Mouse (Mus musculus): ENCODE measurements around the gene A930009A15Rik. TPM values are rescaled to one million over a fixed set of nuclear protein-coding genes. Genes with fewer than 3 reads are reported as not detected.

Gene A930009A15Rik
- polyA plus RNA-seq, 1 experiment from 2014 or later = not detected

DNA sequence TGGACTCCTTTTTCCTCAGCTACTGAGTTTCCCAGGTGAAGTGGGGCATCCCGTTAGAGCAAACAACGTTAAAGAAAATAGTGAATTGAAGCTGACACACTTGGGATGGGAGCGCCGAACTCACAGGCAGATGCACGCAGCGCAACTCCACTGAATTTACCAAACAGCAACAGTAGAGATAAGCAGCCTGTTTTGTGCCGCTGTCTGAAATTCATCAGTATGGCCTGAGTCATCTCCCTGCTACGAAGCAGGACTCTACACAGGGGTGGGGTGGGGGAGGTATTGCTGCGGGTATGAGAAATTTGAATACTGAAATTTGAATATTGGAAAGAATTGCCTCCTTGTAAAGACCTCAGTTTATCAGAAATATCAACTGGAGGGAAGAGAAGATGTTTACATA lies 12.2 kb downstream of the A930009A15Rik start:
- Histone ChIP-seq H3K9ac (replicated peaks) (no peak overlapping the region), H3K4me3 (replicated peaks) (no peak overlapping the region), H3K27ac (no peak overlapping the region), H3K36me3 (no peaks in the 10 kb centered on the region), H3K27me3 (peaks cover 36% of the 10 kb centered on the region), H3K4me1 (replicated peaks) (peaks cover 29% of the 10 kb centered on the region), H3K9me3 (no peaks in the 10 kb centered on the region), H3K4me2 (no peak overlapping the region)
- 80% methylated on average over 9 of the region's 9 CpGs for WGBS
- no peak for ATAC-seq (ENCODE audit: insufficient number of reproducible peaks, insufficient read depth, low FRiP score, low TSS enrichment, low read depth)

DNA sequence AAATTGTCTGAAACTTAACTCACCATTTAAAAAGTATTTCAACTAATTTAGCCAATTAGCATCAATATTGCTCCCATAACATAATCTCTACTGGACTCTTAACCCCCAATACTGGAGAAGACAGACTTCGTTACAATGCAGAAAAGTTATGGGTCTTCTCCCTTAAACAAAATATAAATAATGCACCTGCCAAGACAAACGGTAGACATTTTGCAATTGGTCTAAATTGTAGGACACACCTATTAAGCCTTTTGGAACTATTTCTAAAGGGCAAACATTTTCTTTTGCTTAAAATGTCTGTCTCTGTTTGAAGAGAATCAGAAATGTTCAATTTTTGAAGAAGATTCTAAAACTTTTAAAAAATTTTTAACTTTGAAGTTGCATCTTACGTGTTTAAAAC lies 13.3 kb downstream of the A930009A15Rik start:
- Histone ChIP-seq H3K4me3 (replicated peaks) (no peak overlapping the region), H3K9ac (replicated peaks) (no peak overlapping the region), H3K4me2 (no peak overlapping the region), H3K27ac (no peak overlapping the region), H3K9me3 (no peaks in the 10 kb centered on the region), H3K4me1 (replicated peaks) (peaks cover 38% of the 10 kb centered on the region), H3K36me3 (no peaks in the 10 kb centered on the region), H3K27me3 (peaks cover 47% of the 10 kb centered on the region)
- no peak for ATAC-seq (ENCODE audit: insufficient number of reproducible peaks, insufficient read depth, low FRiP score, low TSS enrichment, low read depth)
- WGBS = 89% methylated on average over 3 of the region's 3 CpGs

DNA sequence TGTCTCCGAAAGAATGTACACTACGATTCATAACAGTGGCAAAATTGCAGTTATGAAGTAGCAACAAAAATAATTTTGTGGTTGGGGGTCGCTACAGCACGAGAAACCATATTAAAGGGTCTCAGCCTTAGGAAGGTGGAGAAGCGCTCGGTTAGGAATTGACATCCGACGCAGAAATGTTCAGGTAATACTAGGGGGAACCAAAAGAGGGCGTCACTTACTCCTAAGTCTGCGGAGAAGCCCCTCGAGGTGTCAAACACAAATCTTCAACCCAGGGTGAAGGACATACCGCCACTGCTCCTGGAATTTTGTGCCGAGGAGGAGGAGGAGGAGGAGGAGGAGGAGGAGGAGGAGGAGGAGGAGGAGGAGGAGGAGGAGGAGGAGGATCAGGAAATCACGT lies 14.9 kb downstream of the A930009A15Rik start:
- Histone ChIP-seq H3K4me3 (replicated peaks) (peak overlapping the region; percentile 55), H3K9me3 (no peaks in the 10 kb centered on the region), H3K4me1 (replicated peaks) (peaks cover 33% of the 10 kb centered on the region), H3K27me3 (peaks cover 63% of the 10 kb centered on the region), H3K36me3 (no peaks in the 10 kb centered on the region), H3K4me2 (peak overlapping the region; percentile 98), H3K27ac (no peak overlapping the region), H3K9ac (replicated peaks) (no peak overlapping the region)
- no peak for ATAC-seq (ENCODE audit: insufficient number of reproducible peaks, insufficient read depth, low FRiP score, low TSS enrichment, low read depth)
- 21% methylated on average over 13 of the region's 14 CpGs for WGBS

DNA sequence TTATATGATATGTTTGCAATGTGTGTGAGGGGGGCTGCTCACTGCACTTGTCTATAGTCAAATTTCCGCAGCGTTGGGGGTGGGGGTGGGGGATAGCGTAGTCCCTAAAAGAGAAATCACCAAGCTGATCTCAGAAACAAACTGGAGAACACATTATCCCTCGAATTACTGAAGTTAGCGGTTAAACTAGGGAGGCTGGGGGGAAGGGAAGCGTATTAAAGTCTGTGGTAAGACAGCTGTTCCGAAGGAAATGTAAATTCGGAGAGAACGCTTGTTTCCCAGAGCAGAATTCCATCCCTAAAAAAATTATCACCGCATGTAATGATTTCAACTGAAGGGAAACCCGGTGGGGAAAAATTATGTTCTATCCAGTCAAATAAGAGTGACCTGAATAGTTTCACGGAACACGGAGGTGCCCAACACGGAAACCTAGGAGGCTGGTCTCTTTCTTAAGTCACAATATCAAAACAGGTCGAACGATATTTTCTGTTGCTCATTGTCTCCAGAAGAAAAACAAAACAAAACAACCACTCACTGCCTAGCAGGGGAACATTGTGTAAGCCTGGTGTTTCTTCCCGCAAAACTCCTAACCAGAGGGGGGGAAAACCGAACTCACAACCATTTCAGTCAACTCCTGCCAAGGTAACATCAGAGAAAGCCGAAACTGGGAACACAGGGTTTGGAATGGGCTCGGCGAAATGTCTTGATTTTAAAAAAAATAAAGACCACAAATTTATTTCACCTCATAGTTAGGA lies 15.9 kb downstream of the A930009A15Rik start:
- peaks cover 69% of the 10 kb centered on the region for H3K27me3 ChIP-seq
- 1% methylated on average over 21 of the region's 21 CpGs for WGBS
- no peak for ATAC-seq (ENCODE audit: insufficient number of reproducible peaks, insufficient read depth, low FRiP score, low TSS enrichment, low read depth)
- peak overlapping the region; percentile 98 for H3K4me2 ChIP-seq
- peaks cover 32% of the 10 kb centered on the region for H3K4me1 ChIP-seq (replicated peaks)
- H3K9me3 ChIP-seq = no peaks in the 10 kb centered on the region
- H3K4me3 ChIP-seq (replicated peaks) = peak overlapping the region; percentile 55
- H3K9ac ChIP-seq (replicated peaks) = no peak overlapping the region
- H3K36me3 ChIP-seq = no peaks in the 10 kb centered on the region
- no peak overlapping the region for H3K27ac ChIP-seq

DNA sequence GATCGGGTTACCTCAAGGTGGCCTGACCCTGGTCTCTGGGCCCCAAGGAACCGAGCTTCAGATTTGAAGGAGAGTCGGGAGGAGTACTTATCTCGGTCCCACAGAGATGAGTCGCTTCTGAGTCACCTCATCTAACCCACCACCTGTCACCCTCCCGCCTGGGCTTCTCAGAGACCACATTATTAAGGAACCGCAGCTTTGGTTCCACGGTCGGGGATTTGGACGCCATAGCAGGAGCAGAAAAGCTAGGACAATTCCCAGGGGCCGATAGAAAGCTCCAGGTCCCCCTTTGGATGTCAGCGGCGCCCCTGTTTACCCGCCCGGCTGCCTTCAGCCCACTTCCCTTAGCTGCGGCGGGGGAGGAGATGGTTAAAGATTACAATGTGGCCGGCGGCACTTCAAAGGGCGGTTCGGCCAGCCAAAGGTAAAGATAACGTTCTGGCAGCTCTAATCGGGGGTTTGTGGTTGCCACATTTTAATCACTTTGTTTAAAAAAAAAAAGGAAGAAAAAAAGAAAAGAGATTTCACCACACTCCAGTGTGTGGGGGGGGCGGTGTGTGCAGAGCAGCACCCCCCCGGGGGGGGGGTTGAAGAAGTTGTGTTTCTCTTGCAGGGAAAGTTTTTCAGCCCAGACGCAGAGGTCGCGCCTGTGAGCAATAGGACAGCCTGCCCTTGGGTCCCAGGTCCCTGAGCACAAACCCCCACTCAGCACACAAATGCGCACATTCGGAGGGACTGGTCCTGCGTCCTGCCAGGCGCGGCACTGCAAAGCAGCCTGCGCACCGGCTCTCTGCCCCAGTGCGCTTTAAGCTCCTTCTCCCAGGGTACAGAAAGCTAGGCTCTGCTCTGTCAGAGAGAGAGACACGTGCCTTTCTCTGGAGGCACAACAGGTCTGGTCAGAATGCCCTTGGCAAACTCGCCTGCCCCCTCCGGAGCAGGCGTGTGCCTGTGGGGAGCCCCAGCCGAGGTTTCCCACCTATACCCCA lies 16.8 kb downstream of the A930009A15Rik start:
- peak overlapping the region; percentile 55 for H3K4me3 ChIP-seq (replicated peaks)
- no peak overlapping the region for H3K27ac ChIP-seq
- H3K36me3 ChIP-seq = no peaks in the 10 kb centered on the region
- WGBS = 1% methylated on average over 41 of the region's 41 CpGs
- peak; percentile 46 for ATAC-seq (ENCODE audit: insufficient number of reproducible peaks, insufficient read depth, low FRiP score, low TSS enrichment, low read depth)
- no peaks in the 10 kb centered on the region for H3K9me3 ChIP-seq
- peak overlapping the region; percentile 53 for H3K9ac ChIP-seq (replicated peaks)
- peak overlapping the region; percentile 98 for H3K4me2 ChIP-seq
- H3K4me1 ChIP-seq (replicated peaks) = peaks cover 32% of the 10 kb centered on the region
- peaks cover 69% of the 10 kb centered on the region for H3K27me3 ChIP-seq

DNA sequence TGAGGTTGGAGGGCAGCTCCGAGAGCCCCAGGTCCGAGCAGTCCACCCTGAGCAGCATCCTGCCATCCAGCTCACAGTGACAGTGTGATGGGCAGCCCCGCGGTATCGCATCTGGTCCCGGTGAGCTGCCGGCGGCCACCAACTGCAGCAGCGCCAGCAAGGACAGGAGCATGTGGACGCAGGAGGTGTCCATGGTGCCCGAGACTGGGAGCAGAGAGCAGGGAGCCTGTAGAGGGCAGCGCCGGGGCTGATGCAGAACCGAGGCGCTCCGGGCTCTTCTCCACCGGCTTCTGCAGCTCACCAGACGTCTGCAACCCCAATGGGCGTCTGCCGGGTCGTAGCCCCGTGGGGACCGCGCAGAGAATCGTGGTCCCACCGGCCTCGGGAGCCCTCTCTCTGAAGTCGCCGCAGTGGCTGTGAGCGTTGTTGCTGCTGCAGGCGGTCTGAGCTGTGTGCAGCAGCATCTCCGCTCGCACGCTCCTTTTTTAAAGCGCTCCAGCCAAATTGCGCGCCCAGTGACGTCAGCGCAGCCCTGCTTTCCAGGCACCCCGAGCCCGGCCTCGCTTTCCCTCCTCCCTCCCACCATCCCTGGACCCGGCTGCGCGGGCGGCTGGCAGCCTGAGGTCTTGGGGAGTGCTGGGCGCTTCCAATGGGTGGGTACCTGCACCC lies 17.6 kb downstream of the A930009A15Rik start, which contains the start of gene Lgr5:
TSS of gene Lgr5 (minus strand) at position 480 of the 669 bp plus-strand sequence.
- peak within 1 kb of the TSS; percentile 55 for H3K4me3 ChIP-seq (replicated peaks)
- H3K27me3 ChIP-seq = peaks cover 66% of the 10 kb centered on the region
- under 1% methylated on average over 47 of the region's 47 CpGs for WGBS
- peak within 1 kb of the TSS; percentile 98 for H3K4me2 ChIP-seq
- H3K36me3 ChIP-seq = no peaks in the 10 kb centered on the region
- H3K4me1 ChIP-seq (replicated peaks) = peaks cover 32% of the 10 kb centered on the region
- H3K9ac ChIP-seq (replicated peaks) = peak within 1 kb of the TSS; percentile 53
- no peaks in the 10 kb centered on the region for H3K9me3 ChIP-seq
- 0 out of 2 replicates have a peak within 1 kb of the TSS, but pooled peaks have one; percentile 29 for H3K27ac ChIP-seq
- ATAC-seq (ENCODE audit: insufficient number of reproducible peaks, insufficient read depth, low FRiP score, low TSS enrichment, low read depth) = peak; percentile 77

DNA sequence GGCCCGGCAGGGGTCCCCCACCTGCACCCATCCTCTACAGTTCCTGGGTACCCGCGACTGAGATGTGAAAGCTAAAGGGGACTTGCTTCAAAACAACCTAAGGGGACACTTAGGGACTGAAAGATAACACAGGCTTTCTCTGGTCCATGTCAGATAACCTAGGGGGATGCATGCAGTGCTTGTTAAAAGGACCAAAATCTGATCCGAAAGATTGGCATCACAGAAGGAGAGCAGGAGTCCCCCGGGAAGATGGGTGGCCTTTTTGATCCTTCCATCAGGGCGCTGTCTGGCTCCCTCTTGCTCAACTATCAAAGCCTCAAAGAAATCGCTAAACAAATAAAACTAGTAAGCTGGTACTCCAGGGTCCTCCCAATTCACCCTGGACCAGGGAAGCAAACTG lies 18.2 kb downstream of the A930009A15Rik start:
- Histone ChIP-seq H3K4me1 (replicated peaks) (peaks cover 36% of the 10 kb centered on the region), H3K27me3 (peaks cover 66% of the 10 kb centered on the region), H3K36me3 (no peaks in the 10 kb centered on the region), H3K9ac (replicated peaks) (peak overlapping the region; percentile 53), H3K4me3 (replicated peaks) (peak overlapping the region; percentile 55), H3K27ac (no peak overlapping the region), H3K4me2 (peak overlapping the region; percentile 98), H3K9me3 (no peaks in the 10 kb centered on the region)
- ATAC-seq (ENCODE audit: insufficient number of reproducible peaks, insufficient read depth, low FRiP score, low TSS enrichment, low read depth) = no peak
- 0% methylated on average over 7 of the region's 7 CpGs for WGBS

DNA sequence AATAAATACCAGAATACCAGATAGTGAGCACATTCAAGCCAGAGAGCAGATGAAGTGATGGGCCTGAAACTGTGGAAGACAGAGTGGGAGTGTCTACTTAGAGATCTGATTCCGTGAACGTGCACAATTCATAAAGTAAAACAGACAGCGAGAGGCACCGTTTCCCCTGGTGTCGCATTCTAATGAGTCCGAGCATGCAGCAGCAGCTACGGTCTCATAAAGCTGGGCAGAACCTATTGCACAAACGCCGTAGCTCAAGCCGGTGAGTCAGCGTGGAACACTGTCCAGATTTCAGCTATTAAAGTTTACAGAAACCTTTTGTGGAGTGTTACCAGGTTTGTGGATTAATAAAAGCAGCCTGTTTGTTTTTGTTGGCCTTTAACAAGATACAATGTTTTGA lies 23.4 kb downstream of the A930009A15Rik start:
- 21% methylated on average over 11 of the region's 11 CpGs for WGBS
- Histone ChIP-seq H3K9me3 (no peaks in the 10 kb centered on the region), H3K27ac (no peak overlapping the region), H3K4me3 (replicated peaks) (peak overlapping the region; percentile 8; the same call in 1 of the 2 replicates), H3K9ac (replicated peaks) (no peak overlapping the region), H3K4me2 (peak overlapping the region; percentile 46), H3K27me3 (peaks cover 44% of the 10 kb centered on the region), H3K4me1 (replicated peaks) (peaks cover 15% of the 10 kb centered on the region), H3K36me3 (no peaks in the 10 kb centered on the region)
- peak; percentile 82 for ATAC-seq (ENCODE audit: insufficient number of reproducible peaks, insufficient read depth, low FRiP score, low TSS enrichment, low read depth)

DNA sequence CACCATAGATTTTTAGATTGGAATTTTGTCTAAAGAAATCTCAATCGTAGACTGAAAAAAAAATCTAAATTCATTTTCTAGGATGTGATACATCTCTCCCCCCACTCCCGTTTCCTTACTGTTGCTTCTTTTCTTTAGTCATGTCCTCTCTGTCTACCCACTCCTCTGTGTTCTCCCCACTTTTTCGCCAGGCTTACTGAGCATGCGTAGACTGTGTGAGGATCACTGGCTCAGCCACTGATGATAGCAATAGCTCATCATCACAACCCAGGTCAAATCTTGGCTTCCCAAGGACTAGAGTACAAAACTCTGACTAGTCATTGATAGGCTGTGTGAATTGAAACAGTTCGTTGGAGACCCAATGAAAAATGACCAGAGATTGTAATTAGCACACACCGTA lies 23.9 kb downstream of the A930009A15Rik start:
- no peak overlapping the region for H3K9ac ChIP-seq (replicated peaks)
- H3K4me2 ChIP-seq = peak overlapping the region; percentile 46
- H3K36me3 ChIP-seq = no peaks in the 10 kb centered on the region
- WGBS = 65% methylated on average over 6 of the region's 6 CpGs
- no peak overlapping the region for H3K27ac ChIP-seq
- H3K4me3 ChIP-seq (replicated peaks) = no peak overlapping the region
- no peaks in the 10 kb centered on the region for H3K9me3 ChIP-seq
- H3K4me1 ChIP-seq (replicated peaks) = peaks cover 13% of the 10 kb centered on the region
- H3K27me3 ChIP-seq = peaks cover 40% of the 10 kb centered on the region
- ATAC-seq (ENCODE audit: insufficient number of reproducible peaks, insufficient read depth, low FRiP score, low TSS enrichment, low read depth) = 0 out of 2 replicates have a peak, but pooled peaks have one; percentile 64

DNA sequence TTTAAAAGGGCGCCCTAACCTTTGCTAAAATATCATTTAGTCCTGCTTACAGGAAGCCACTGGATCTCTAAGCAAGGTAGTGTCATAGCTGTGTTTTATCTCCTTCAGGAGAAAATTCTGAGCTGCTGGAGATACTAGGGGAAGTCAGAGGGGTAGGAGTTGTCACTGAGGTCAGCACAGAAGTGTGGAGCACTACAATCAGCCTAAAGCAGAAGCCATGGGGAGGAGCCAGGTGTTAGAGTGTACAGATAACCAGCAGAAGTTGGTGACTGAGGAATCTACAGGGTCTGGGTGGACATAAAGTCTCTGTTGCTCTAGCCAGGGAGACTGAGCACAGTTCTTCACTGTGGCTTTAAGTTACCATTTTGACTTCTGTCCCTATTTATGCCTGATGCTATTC lies 26.0 kb downstream of the A930009A15Rik start:
- Histone ChIP-seq H3K4me3 (replicated peaks) (no peak overlapping the region), H3K27ac (no peak overlapping the region), H3K9me3 (no peaks in the 10 kb centered on the region), H3K4me1 (replicated peaks) (peaks cover 13% of the 10 kb centered on the region), H3K9ac (replicated peaks) (no peak overlapping the region), H3K36me3 (no peaks in the 10 kb centered on the region), H3K27me3 (peaks cover 24% of the 10 kb centered on the region), H3K4me2 (no peak overlapping the region)
- no peak for ATAC-seq (ENCODE audit: insufficient number of reproducible peaks, insufficient read depth, low FRiP score, low TSS enrichment, low read depth)
- 84% methylated on average over 1 of the region's 1 CpGs for WGBS
